In genomic region chr11:18845900-18846299, GRCm38 (mm10) we compare ENCODE assay signal across 24 mouse cellular contexts.
DNase-seq lines count a peak whose midpoint lies in the region; ATAC-seq and TF ChIP-seq lines count a peak whose summit lies in the region.
"Had no signal": no experiment of that assay in that cellular context is flagged by ENCODE, and none has a peak within 500 bp of the region (broad histone marks: within the 10 kb centered on the region; RNA-seq: fewer than 3 reads in every experiment).

No protein-coding gene starts in this region.

- peaks cover 3% of the 10 kb centered on the region; the same call in 1 of the 2 replicates for H3K4me1 ChIP-seq in cerebellum, adult 2 months (ENCODE audit: control insufficient read depth, insufficient read depth, low read length)
- H3K4me1 ChIP-seq in limb, embryonic 13.5 days, result 0 out of 2 replicates have a peak, but pooled peaks cover 3% of the 10 kb centered on the region
- peaks cover 11% of the 10 kb centered on the region for H3K4me1 ChIP-seq in limb, embryonic 10.5 days
- no peaks in the 10 kb centered on the region for H3K4me1 ChIP-seq in stomach, embryonic 14.5 days (ENCODE audit: control insufficient read depth, insufficient read depth, low read length)
- no peaks in the 10 kb centered on the region for H3K4me1 ChIP-seq in stomach, postnatal 0 days (replicated peaks; ENCODE audit: control insufficient read depth, insufficient read depth)
- H3K4me1 ChIP-seq: heart, embryonic 12.5 days; hindbrain, embryonic 10.5 days; limb, embryonic 12.5 days; liver, embryonic 13.5 days; midbrain, embryonic 10.5 days; stomach, embryonic 15.5 days had no signal

- H3K36me3 ChIP-seq in limb, embryonic 13.5 days, result no peaks in the 10 kb centered on the region
- no peaks in the 10 kb centered on the region for H3K36me3 ChIP-seq in limb, embryonic 10.5 days
- H3K36me3 ChIP-seq in stomach, embryonic 14.5 days (ENCODE audit: control insufficient read depth, insufficient read depth, low read length), result no peaks in the 10 kb centered on the region
- H3K36me3 ChIP-seq in stomach, postnatal 0 days (ENCODE audit: control insufficient read depth, insufficient read depth, low read length), result no peaks in the 10 kb centered on the region
- H3K36me3 ChIP-seq: heart, embryonic 12.5 days; hindbrain, embryonic 10.5 days; limb, embryonic 12.5 days; liver, embryonic 13.5 days; midbrain, embryonic 10.5 days; stomach, embryonic 15.5 days had no signal

- TF ChIP-seq CTCF in cerebellum, adult 2 months (IDR thresholded peaks at IDR 0.05; ENCODE audit: borderline replicate concordance, insufficient read depth, low read depth, low read length), result no peak
- TF ChIP-seq CTCF in stomach, postnatal 0 days (IDR thresholded peaks at IDR 0.05; ENCODE audit: low read depth), result no peak

- no peak for TF ChIP-seq POLR2A in cerebellum, adult 2 months (IDR thresholded peaks at IDR 0.05; ENCODE audit: borderline replicate concordance, insufficient read depth, low read length)

- peak; percentile 64; the same call in 1 of the 2 replicates for ATAC-seq in limb, embryonic 13.5 days (ENCODE audit: low FRiP score, low read depth)
- 0 out of 2 replicates have a peak, but pooled peaks have one; percentile 18 for ATAC-seq in stomach, embryonic 14.5 days (ENCODE audit: insufficient number of reproducible peaks, insufficient read depth, low FRiP score, low read depth)
- no peak for ATAC-seq in stomach, postnatal 0 days (ENCODE audit: low FRiP score, low TSS enrichment)
- no peak for ATAC-seq in inflammation-experienced regulatory T-cells, adult 6 months
- ATAC-seq: forebrain, postnatal 0 days had no signal

- no peak overlapping the region for H3K4me3 ChIP-seq in cerebellum, adult 2 months (replicated peaks; ENCODE audit: insufficient read depth, low read depth, low read length)
- no peak overlapping the region for H3K4me3 ChIP-seq in limb, embryonic 13.5 days
- H3K4me3 ChIP-seq in limb, embryonic 10.5 days, result no peak overlapping the region
- no peak overlapping the region for H3K4me3 ChIP-seq in stomach, embryonic 14.5 days (ENCODE audit: low read depth, low read length)
- no peak overlapping the region for H3K4me3 ChIP-seq in stomach, postnatal 0 days (ENCODE audit: low read depth, low read length)
- H3K4me3 ChIP-seq: heart, embryonic 12.5 days; hindbrain, embryonic 10.5 days; limb, embryonic 12.5 days; liver, embryonic 13.5 days; midbrain, embryonic 10.5 days; stomach, embryonic 15.5 days had no signal

- whole genome bisulfite sequencing in cerebellum, adult 2 months, result 40% methylated on average over 3 of the region's 3 CpGs
- WGBS in limb, embryonic 13.5 days, result 74% methylated on average over 3 of the region's 3 CpGs
- 94% methylated on average over 3 of the region's 3 CpGs for WGBS in limb, embryonic 10.5 days
- WGBS in stomach, embryonic 14.5 days, result 86% methylated on average over 3 of the region's 3 CpGs
- WGBS in stomach, postnatal 0 days, result 80% methylated on average over 3 of the region's 3 CpGs

- DNase-seq in cerebellum, postnatal 14 days, result peak; percentile 42 to 47
- DNase-seq in cerebellum, adult 2 months, result no peak
- no peak for DNase-seq in limb, embryonic 10.5 days (ENCODE audit: low spot score)
- no peak for DNase-seq in stomach, postnatal 0 days (ENCODE audit: low spot score)
- DNase-seq: adrenal gland, postnatal 25 days; cerebellum, adult 11 months; cerebellum, postnatal 36 days; forebrain, postnatal 0 days; gastrocnemius, postnatal 25 days; heart, adult 18-20 months; heart, postnatal 10 days; kidney, adult 9 months; kidney, postnatal 14 days; liver, embryonic 13.5 days; thymus, adult 2 months; thymus, postnatal 4 days had no signal

- no peak overlapping the region for H3K9ac ChIP-seq in limb, embryonic 13.5 days
- no peak overlapping the region for H3K9ac ChIP-seq in stomach, embryonic 14.5 days (replicated peaks; ENCODE audit: low read depth, low read length)
- no peak overlapping the region for H3K9ac ChIP-seq in stomach, postnatal 0 days (ENCODE audit: low read length)
- H3K9ac ChIP-seq: forebrain, postnatal 0 days; heart, embryonic 12.5 days; limb, embryonic 12.5 days; liver, embryonic 13.5 days; stomach, embryonic 15.5 days had no signal

- H3K27me3 ChIP-seq in cerebellum, adult 2 months (ENCODE audit: control insufficient read depth, insufficient read depth, low read length), result no peaks in the 10 kb centered on the region
- no peaks in the 10 kb centered on the region; the same call in 1 of the 2 replicates for H3K27me3 ChIP-seq in limb, embryonic 13.5 days
- H3K27me3 ChIP-seq in limb, embryonic 10.5 days (ENCODE audit: low read depth, poor library complexity, severe bottlenecking), result no peaks in the 10 kb centered on the region
- no peaks in the 10 kb centered on the region for H3K27me3 ChIP-seq in stomach, embryonic 14.5 days (ENCODE audit: control insufficient read depth, insufficient read depth, low read length)
- no peaks in the 10 kb centered on the region for H3K27me3 ChIP-seq in stomach, postnatal 0 days (ENCODE audit: control insufficient read depth, insufficient read depth, low read length)
- H3K27me3 ChIP-seq: heart, embryonic 12.5 days; limb, embryonic 12.5 days; liver, embryonic 13.5 days; stomach, embryonic 15.5 days had no signal

- no peak overlapping the region for H3K4me2 ChIP-seq in limb, embryonic 13.5 days (replicated peaks)
- H3K4me2 ChIP-seq in stomach, embryonic 14.5 days (replicated peaks; ENCODE audit: low read depth, low read length), result no peak overlapping the region
- H3K4me2 ChIP-seq in stomach, postnatal 0 days (replicated peaks; ENCODE audit: low read depth), result no peak overlapping the region
- H3K4me2 ChIP-seq: heart, embryonic 12.5 days; limb, embryonic 12.5 days; liver, embryonic 13.5 days; stomach, embryonic 15.5 days had no signal

- H3K9me3 ChIP-seq in limb, embryonic 13.5 days, result no peaks in the 10 kb centered on the region
- no peaks in the 10 kb centered on the region for H3K9me3 ChIP-seq in limb, embryonic 10.5 days (replicated peaks)
- no peaks in the 10 kb centered on the region; the same call in 1 of the 2 replicates for H3K9me3 ChIP-seq in stomach, embryonic 14.5 days (ENCODE audit: control insufficient read depth, low read depth, low read length)
- H3K9me3 ChIP-seq in stomach, postnatal 0 days (ENCODE audit: control insufficient read depth, low read length), result no peaks in the 10 kb centered on the region
- H3K9me3 ChIP-seq: heart, embryonic 12.5 days; hindbrain, embryonic 10.5 days; limb, embryonic 12.5 days; liver, embryonic 13.5 days; midbrain, embryonic 10.5 days; stomach, embryonic 15.5 days had no signal

- no peak for TF ChIP-seq EP300 in stomach, postnatal 0 days (optimal IDR thresholded peaks at IDR 0.05)

- no peak overlapping the region for H3K27ac ChIP-seq in cerebellum, adult 2 months (ENCODE audit: insufficient read depth, low read length)
- no peak overlapping the region for H3K27ac ChIP-seq in limb, embryonic 13.5 days
- no peak overlapping the region for H3K27ac ChIP-seq in limb, embryonic 10.5 days
- no peak overlapping the region; the same call in 1 of the 2 replicates for H3K27ac ChIP-seq in stomach, embryonic 14.5 days (ENCODE audit: low read length)
- no peak overlapping the region for H3K27ac ChIP-seq in stomach, postnatal 0 days (replicated peaks)
- H3K27ac ChIP-seq: hindbrain, embryonic 10.5 days; limb, embryonic 12.5 days; liver, embryonic 13.5 days; midbrain, embryonic 10.5 days; stomach, embryonic 15.5 days had no signal

Comparison
In these comparisons a context has a peak if more than half of its experiments do, and no peak if none do; other contexts are left out.
1. DNase-seq: peak in cerebellum, postnatal 14 days (2 of 2); none in cerebellum, adult 2 months (0 of 2), limb, embryonic 10.5 days (single experiment) and stomach, postnatal 0 days (single experiment).
2. ATAC-seq: peak in limb, embryonic 13.5 days (single experiment) and stomach, embryonic 14.5 days (single experiment); none in stomach, postnatal 0 days (single experiment) and inflammation-experienced regulatory T-cells, adult 6 months (single experiment).